ENCODE assay signal across 8 mouse cellular contexts in the genomic region with DNA sequence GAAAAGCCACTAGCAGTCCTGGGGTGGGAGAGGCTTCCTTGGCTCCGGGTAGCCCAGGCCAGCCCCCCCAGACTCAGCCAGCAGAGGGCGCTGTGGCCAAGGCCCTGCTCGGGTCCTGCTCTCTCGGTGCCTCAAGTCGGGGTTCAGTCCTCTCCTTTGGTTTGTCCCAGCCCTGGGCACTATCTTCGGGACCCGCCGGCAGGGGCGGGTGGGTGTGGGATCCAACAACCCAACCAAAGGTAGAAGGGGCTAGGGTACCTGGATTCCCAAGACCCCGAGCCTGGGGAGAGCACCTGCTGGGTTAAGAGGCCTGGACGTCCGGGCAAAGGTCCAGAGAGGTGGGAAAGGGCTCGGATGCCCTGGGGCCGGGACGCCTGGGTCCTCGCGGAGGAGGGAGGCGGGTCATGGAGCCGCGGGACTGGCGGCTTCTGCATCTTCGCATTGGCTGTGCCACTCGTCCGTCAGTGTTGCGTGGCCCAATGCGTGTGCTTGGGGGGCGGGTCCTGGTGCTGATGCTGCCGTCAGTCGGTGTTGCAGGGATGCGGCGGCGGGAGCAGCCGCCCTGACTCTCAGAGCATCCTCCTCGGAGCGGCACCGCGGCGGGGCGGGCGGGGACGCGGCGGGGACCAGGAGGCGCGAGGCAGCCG. TPM values are rescaled to one million over a fixed set of nuclear protein-coding genes. Genes with fewer than 3 reads are reported as not detected.
DNase-seq lines count a peak whose midpoint lies in the region; ATAC-seq lines count a peak whose summit lies in the region.

TSS of gene Nrxn2 (plus strand) at position 499 of the 647 bp plus-strand sequence.

- ATAC-seq in inflammation-experienced regulatory T-cells, adult 6 months: peak; percentile 98
- ATAC-seq in megakaryocyte progenitor cell, adult 5-6 weeks (replicated peaks; ENCODE audit: poor library complexity): peak; percentile 85

- DNase-seq in adrenal gland, adult (ENCODE audit: inconsistent age in 2 of 2, low spot score in 1 of 2): peak; percentile 87 to 93
- peak; percentile 96 for DNase-seq in embryo, embryonic 10 days (ENCODE audit: low spot score)
- DNase-seq in gastrocnemius, postnatal 10 days: peak; percentile 92
- DNase-seq in left cerebral cortex, adult 9 months (ENCODE audit: low spot score in 2 of 2): peak; percentile 88 to 93
- DNase-seq in right cerebral cortex, postnatal 10 days (ENCODE audit: low spot score in 2 of 2): peak; percentile 97 to 98
- DNase-seq in urinary bladder, postnatal 36 days (ENCODE audit: low spot score in 2 of 2): peak; percentile 66 to 77

RNA-seq across cellular contexts. Expression of gene Nrxn2, which starts in this region (rescaled TPM):
- total RNA-seq in gastrocnemius, postnatal 10 days (2021): 1 to 10 TPM; 3.1 to 3.3 TPM
- under 1 TPM in 1 of 3 experiments, not detected in 2; 0.26 TPM for polyA plus RNA-seq in inflammation-experienced regulatory T-cells, adult 6 months (2017; shearing (Covaris generic))
- not detected in 2 replicates for total RNA-seq in megakaryocyte progenitor cell, adult 5-6 weeks (2015)
- not detected in 2 replicates for total RNA-seq in megakaryocyte progenitor cell, adult 5-6 weeks (2017)

Comparison
In these comparisons a context has a peak if more than half of its experiments do, and no peak if none do; other contexts are left out.
1. Peak in every context shown above with its lines: DNase-seq and ATAC-seq.
2. Peak in ATAC-seq in inflammation-experienced regulatory T-cells, adult 6 months; RNA of the gene not detected or under 1 TPM.
3. Peak in ATAC-seq in megakaryocyte progenitor cell, adult 5-6 weeks; RNA of the gene not detected or under 1 TPM.